Mouse (Mus musculus) testis, adult 2 months (tissue): ENCODE results near the gene Cfap299.

Experiments used
- CTCF ChIP-seq: fragments of 200-500 bp; IDR thresholded peaks from 2 replicates; pipeline ENCODE4 v1.5.1; 2012; ENCODE audit warnings: low read depth, mild to moderate bottlenecking, inconsistent platforms, low read length, moderate library complexity; ENCODE audit not compliant: control insufficient read depth, insufficient read depth, insufficient replicate concordance
- POLR2A ChIP-seq: fragments of 200-500 bp; IDR thresholded peaks from 2 replicates; pipeline ENCODE4 v1.6.1; 2012; ENCODE audit warnings: low read depth, mild to moderate bottlenecking, inconsistent platforms, low read length, moderate library complexity; ENCODE audit not compliant: control insufficient read depth

- TF ChIP-seq CTCF (no peak), POLR2A (no peak)
Observed at GRCm38 (mm10) chr5:98578398-98578797, 249.3 kb downstream of the Cfap299 start.
